Mouse (Mus musculus) c-Kit-negative CD71-positive TER-119-positive erythroid progenitor cells, embryonic 14.5 days (primary cell): Measurements from ENCODE around the gene H2-M10.3.
"Not testable (repeated sequence)": the region's sequence is repeated elsewhere in the genome, so short reads cannot be mapped to it uniquely, and the experiment has no call there.

Experiments
- DNase-seq: peaks from one replicate; pipeline ENCODE4 v3.0.0-alpha.2; 2013; ENCODE audit warnings: low read depth, low spot score

The H2-M10.3 gene

DNA sequence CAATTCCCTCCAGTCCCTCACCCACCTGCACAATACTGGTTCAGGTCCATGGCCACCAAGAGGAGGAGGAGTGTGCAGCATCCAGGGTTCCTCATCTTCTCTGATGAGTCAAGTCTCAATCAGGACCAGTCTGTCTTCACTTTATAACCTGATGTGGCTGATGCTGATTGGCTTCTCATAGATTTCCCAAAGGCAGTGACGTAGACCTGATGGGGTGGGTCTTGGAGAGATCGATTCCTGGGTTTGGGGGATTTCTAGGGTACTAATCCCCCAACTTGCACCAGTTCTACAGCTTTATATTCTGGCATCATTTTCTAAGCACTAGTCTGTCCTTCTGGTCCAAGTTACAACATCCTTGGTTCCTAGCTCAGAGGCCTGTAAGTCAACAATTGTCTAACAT lies at the start of gene H2-M10.3:
H2-M10.3 (minus strand) TSS at position 101 of the 400 bp plus-strand sequence.
- DNase-seq: not testable (repeated sequence)

GRCm38 (mm10) chr17:36417416-36417815 lies 49.2 kb upstream of the H2-M10.3 start:
- no peak for DNase-seq

DNA sequence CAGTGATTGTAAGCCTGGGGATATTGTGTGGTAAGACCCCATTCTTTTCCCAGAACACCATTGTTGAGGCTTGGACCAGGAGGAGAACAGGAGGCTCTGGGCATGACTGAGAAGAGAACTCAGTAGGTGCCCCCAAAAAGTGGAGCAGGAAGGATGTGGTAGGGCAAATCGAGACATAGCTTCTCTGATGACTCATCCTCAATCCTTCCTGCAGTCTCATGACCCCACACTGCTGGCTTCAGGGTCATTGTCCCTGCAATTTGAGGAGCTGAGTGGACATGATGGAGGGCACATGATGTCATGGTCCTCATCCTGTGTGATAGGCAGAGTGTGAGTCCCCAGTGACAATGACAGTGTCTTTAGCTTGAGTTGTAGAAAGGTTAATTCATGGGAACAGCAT lies 47.2 kb upstream of the H2-M10.3 start:
- DNase-seq: no peak

GRCm38 (mm10) chr17:36414361-36414760 lies 46.1 kb upstream of the H2-M10.3 start:
- no peak for DNase-seq

- no peak for DNase-seq
These were observed 21.7 kb upstream of the H2-M10.3 start for GRCm38 (mm10) chr17:36389907-36390306.

- DNase-seq: not testable (repeated sequence)
These were observed 5.8 kb downstream of the H2-M10.3 start for GRCm38 (mm10) chr17:36362404-36362803.

GRCm38 (mm10) chr17:36357512-36357911 lies 10.7 kb downstream of the H2-M10.3 start:
- DNase-seq: not testable (repeated sequence)

- no peak for DNase-seq
These were observed 12.5 kb downstream of the H2-M10.3 start for GRCm38 (mm10) chr17:36355763-36356162.

DNA sequence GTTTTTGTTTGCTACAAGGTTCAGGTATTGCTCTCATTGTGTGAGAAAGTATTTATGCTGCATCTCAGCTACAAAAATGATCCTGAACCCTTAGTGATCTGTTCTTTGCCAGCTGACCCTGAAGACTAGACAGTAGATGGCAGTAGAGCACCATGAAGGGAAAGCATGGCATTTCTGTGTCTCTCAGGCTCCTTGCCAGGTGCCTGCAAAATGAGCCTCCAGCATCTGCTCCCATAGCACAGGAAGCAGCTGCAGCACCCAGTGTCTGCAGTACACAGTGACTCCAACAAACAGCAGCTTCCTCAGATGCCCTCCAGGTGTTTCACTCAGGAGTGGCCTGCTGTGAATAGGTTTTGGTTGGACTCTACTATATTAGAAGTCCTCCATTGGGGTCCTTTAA lies 12.9 kb downstream of the H2-M10.3 start:
- not testable (repeated sequence) for DNase-seq

GRCm38 (mm10) chr17:36326055-36326454 lies 42.2 kb downstream of the H2-M10.3 start, which contains the start of gene H2-M10.1:
Gene H2-M10.1 (minus strand): TSS chr17:36326155.
- no peak for DNase-seq

DNA sequence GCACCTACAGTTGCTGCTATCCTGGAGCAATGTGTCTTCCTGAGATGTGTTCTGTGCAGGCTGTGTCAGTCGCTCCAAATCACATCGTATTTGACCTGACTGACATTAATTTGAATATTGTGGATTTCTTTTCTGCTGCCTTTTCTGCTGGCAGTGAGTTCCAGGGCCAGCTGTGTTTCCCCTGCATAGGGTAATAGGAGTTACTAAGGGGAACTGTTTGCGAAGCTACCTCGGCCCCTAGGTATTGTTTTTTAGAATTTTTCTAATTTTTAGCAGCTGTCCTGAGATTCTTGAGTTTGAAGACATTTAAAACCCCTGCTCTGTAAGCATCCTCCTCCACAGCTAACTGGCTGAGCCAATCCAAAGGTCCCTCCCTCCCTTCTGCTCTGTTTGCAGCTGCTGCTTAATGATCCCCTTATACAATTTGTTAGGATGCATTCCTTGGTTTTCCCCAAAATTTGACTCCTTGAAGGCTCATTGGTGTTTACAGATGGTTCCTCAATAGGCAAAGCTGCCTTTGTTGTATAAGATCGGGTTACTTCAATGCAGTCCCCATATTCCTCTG lies 52.4 kb downstream of the H2-M10.3 start:
- no peak for DNase-seq

DNA sequence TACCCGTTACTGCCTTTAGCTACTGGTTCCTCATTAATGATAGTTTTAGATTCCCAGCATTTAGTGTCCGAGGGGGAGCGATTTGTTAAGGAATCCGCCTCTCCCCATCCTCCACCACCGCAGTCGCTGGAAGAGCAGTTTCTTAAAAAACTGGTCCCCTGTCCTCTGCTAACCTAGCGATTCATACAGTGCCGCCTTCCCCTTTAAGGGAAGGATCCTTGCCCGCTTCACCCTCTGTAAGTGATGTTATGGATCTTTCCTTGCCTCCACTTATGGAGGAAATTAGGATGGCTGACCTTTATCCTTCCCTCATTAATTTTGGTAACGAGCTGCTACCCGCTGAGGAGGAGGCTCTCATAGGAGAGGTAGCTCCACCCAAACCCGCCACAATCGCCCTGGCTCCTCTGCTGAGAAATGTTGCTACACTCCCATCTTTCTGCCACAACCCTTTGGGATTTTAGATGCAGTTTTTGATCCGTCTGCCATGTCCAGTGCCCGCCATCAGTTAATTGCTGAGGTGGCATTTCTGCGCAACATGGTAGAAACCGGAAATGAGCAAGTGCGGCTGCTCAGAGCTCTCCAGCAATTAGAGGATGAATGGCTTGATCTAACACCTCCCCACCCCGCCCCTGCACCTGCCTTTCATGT lies 53.1 kb downstream of the H2-M10.3 start:
- no peak for DNase-seq
